Mouse (Mus musculus): ENCODE measurements around the gene Fbxo46.

DNA sequence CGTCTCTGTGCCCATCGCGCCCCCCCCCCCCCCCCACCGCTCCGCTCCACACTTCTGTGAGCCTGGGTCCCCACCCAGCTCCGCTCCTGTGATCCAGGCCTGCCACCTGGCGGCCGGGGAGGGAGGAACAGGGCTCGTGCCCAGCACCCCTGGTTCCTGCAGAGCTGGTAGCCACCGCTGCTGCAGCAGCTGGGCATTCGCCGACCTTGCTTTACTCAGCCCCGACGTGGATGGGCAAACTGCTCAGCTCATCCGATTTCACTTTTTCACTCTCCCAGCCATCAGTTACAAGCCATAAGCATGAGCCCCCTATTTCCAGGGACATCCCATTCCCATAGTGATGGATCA is 26.5 kb upstream of the Fbxo46 start:
- TF ChIP-seq POLR2A (IDR thresholded peaks at IDR 0.05; ENCODE audit: control insufficient read depth in 1 of 2, insufficient read depth in 1 of 2, low read depth in 1 of 2, low read length in 2 of 2, poor library complexity in 1 of 2) (no peak), MAX (IDR thresholded peaks at IDR 0.05; ENCODE audit: low read length) (no peak), GATA1 (IDR thresholded peaks at IDR 0.05; ENCODE audit: low read depth, low read length) (no peak), RCOR1 (IDR thresholded peaks at IDR 0.05; ENCODE audit: low read depth, low read length) (no peak), CTCF (IDR thresholded peaks at IDR 0.05 in 2 of 3, conservative IDR thresholded peaks at IDR 0.05 in 1 of 3; ENCODE audit: control insufficient read depth in 1 of 3, insufficient read depth in 1 of 3, low read depth in 2 of 3, low read length in 3 of 3, poor library complexity in 1 of 3, severe bottlenecking in 1 of 3) (peak; percentile 57 to 96 (median 77); a peak in 5 of 6 replicates), EP300 (IDR thresholded peaks at IDR 0.05; ENCODE audit: low read depth in 1 of 2, low read length in 2 of 2) (no peak), MAFK (IDR thresholded peaks at IDR 0.05; ENCODE audit: borderline replicate concordance, low read depth, low read length) (no peak), KAT2A (conservative IDR thresholded peaks at IDR 0.05; ENCODE audit: low read depth, low read length) (no peak), POLR2AphosphoS2 (IDR thresholded peaks at IDR 0.05; ENCODE audit: low read length) (no peak), HCFC1 (IDR thresholded peaks at IDR 0.05; ENCODE audit: low read depth, low read length) (no peak; the same call in 1 of the 2 replicates), MAZ (IDR thresholded peaks at IDR 0.05; ENCODE audit: low read depth, low read length) (no peak), TBP (IDR thresholded peaks at IDR 0.05; ENCODE audit: low read depth, low read length) (no peak)
